Mouse (Mus musculus) G1E (cell line): ENCODE measurements around the gene Eapp.

Source experiments
- CTCF ChIP-seq: IDR thresholded peaks from 2 replicates; pipeline ENCODE4 v1.5.1; 2012; ENCODE audit warnings: low read depth, low read length, inconsistent platforms, mixed read lengths
- GATA1 ChIP-seq: IDR thresholded peaks from 2 replicates; pipeline ENCODE4 v1.6.1; 2012; ENCODE audit warnings: borderline replicate concordance, low read length, inconsistent platforms, mixed read lengths
- GATA2 ChIP-seq: IDR thresholded peaks from 2 replicates; pipeline ENCODE4 v1.6.1; 2012; ENCODE audit warnings: low read depth, low read length, inconsistent platforms, borderline replicate concordance
- POLR2AphosphoS5 ChIP-seq: IDR thresholded peaks from 2 replicates; pipeline ENCODE4 v1.6.1; 2012; ENCODE audit warnings: low read depth, low read length, inconsistent platforms; ENCODE audit not compliant: insufficient replicate concordance
- TAL1 ChIP-seq: conservative IDR thresholded peaks from 2 replicates; pipeline ENCODE4 v1.6.1; 2012; ENCODE audit warnings: low read depth, low read length, inconsistent platforms, mixed read lengths

GRCm38 (mm10) chr12:54654141-54654540, 41.6 kb downstream of the Eapp start:
- no peak for TF ChIP-seq GATA2
- TF ChIP-seq CTCF, result no peak
- TF ChIP-seq GATA1, result no peak
- TF ChIP-seq TAL1, result no peak
- TF ChIP-seq POLR2AphosphoS5, result no peak
